Mouse (Mus musculus) CD4-positive, CD25-positive, alpha-beta regulatory T cell, adult 4 months (primary cell): ENCODE measurements at regions not wholly inside any gene's neighbourhood (a gene's known extent, or its start where the extent isn't known, plus 50 kb on each side); places are given as distances from the start of the nearest gene placed in this dataset.

Experiments
- ATAC-seq: one replicate; pipeline ENCODE4 v1.8.0; 2017

DNA sequence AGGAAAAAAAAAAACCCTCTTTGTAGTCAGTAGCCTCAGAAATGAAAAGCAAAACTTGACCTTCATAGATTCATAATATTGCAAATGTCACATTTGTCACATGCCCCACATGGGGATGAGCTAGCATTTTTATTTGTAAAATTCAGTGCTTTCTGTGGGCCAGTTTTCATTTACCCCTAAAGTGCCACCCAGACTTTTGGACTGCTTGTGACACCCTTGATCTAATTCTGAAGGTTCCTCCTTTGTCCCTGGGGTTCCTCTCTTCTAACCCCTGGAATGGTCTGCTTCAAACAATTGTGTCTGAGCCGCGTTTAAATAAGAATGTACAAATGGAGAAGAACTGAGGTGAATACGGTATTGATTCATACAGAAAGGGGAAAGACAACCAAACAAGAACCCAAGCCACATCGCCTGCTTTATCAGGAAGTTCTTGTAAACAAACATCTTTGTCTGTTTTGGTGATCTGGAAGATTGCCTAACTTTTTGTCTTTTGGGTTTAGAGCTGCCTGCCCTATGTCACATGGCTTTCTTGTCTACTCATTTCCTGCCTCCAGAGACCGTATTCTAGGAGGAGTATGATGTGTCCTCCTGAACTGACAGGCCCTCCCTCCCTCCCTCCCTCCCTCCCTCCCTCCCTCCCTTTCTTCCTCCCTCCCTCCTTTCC, 203.1 kb upstream of the Gm9833 start:
- peak; percentile 71 for ATAC-seq

DNA sequence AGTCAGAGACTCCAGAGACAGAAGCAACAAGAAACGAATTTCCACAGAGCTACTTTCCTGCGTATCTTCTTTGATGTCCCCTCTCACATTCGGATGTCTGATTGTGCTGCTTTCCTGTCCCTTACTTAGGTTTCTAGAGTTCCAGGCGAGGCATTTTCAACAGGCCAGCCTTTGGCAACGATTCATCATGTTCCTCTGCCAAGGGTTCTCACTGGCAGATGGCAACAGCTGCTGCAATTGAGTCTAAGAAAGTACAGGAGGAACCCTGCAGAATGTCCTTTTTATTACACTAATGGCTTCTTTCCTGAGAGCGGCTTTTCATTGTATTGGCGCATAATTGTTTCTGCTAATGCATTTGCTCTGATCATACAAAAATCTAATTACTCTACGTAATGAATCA, 202.3 kb upstream of the Gm9833 start:
- ATAC-seq, result no peak

DNA sequence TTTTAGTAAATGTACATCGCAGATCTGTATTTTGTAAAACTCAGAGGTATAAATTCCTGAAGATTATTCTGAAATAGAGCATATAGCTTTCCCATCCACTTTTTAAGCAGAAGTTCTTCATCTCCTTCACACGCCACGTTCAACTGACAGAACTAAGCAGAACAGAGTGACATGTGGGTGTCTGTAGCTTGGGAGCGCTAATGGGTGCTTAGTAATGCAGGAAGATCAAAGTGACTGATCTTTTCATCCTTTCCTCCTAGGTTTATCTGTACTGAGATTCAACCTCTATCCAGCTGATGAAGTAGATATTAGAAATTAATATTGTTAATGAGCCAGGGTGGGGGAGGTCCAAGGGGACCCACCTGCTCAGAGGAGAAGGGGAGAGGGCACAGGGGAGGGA, 201.8 kb upstream of the Gm9833 start:
- ATAC-seq, result no peak

DNA sequence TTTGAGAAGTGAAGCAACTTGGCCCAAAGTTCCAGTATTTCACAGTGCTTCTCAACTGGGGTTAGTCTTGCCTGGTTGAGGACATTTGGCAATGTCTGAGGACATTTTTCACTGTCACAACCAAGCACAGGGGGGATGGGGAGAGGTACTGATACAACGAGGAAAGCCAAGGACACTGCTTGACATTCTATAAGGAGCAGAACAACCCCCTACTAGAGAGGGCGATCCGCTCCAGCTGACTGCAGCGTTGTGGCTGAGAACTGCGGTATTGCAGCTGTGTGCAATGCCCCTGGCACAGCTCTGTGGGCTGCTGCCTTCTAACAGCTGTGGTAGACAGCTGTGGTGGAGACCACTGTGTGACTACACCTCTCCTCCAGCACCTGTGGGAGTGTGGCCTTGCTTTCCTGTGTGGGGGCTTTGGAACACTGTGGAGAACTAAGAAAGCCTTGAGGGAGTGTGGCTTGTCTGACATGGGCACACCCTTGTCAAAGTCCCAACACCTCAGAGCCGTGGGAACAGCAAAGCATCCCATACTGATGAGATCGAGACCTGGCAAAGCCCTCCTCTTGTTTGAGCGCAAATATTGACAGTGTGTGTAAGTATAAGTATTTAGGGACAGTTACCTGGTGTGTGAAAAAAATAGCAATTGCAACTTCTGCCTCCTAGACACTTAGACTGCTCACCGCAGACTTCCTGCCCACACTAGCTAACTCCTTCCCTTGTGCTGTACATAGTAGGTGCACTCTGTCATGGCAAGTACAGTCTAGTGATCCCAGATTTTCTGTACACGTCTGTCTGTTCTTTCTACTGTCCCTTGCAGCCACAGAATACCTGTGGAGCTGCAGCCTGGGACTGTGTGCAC, 200.9 kb upstream of the Gm9833 start:
- ATAC-seq, result peak; percentile 85

DNA sequence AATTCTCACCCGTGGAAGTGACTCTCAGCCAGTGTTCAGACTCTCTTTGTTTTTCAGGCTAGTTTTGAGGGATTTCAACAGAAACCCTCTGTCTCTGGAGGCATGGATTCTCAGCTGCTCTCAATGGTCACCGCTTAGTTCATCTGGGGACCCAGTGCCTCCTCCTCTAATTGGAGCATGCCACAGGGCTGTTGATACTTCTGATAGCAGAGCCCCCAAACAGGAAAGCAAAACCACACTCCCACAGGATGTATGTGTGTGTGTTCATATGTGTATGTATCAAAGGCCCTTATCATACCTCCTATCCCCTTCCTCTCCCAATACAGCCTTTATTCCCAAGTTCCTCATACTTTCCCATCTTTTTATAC, 200.3 kb upstream of the Gm9833 start:
- peak; percentile 52 for ATAC-seq

DNA sequence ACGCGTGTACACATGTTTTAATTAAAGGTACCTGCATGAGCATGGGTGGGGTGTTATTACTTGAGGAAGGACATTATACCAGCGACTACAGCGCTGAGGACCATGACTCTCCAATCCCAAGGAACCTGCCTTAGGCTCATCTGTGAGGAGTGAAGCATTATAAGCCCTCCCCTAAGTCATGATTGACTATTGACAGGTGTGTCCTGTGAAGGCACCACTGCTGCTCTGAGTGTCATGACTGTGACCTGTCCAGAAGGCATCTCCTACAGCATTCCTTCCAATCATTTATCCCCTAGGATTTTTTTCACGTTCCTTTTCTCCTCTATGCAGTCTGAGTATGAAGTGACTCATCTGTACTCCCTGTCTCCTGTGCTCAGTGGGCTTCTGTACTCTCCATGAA, 199.9 kb upstream of the Gm9833 start:
- no peak for ATAC-seq

DNA sequence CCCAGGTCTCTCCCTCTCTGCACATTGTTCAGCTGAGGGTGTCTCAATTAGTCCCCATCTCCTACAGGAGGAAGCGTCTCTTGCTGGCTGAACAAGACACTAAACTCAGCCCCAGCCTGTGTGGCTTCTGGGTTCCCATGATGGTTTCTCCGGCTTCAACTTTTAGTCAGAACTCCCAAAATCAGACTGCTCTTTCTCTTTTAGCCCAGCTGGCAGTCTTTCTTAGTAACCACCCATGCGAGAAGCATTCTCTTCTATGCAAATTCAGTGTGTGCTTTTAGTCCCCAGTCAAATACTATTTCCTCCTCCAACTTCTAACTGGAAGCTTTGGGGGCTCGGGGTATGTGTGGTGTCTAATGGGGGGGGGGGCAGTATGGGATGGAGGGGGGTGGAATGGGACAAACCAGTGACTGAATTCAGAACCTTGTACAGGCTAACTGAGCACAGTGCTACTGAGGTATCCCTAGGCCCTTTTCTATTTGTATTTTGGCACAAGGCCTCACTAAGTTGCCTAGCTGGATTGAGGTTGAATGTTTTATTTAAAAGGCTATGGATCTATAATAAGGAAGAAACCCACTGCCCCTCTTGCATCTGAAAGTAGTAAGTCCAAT, 194.9 kb upstream of the Gm9833 start:
- ATAC-seq, result no peak

DNA sequence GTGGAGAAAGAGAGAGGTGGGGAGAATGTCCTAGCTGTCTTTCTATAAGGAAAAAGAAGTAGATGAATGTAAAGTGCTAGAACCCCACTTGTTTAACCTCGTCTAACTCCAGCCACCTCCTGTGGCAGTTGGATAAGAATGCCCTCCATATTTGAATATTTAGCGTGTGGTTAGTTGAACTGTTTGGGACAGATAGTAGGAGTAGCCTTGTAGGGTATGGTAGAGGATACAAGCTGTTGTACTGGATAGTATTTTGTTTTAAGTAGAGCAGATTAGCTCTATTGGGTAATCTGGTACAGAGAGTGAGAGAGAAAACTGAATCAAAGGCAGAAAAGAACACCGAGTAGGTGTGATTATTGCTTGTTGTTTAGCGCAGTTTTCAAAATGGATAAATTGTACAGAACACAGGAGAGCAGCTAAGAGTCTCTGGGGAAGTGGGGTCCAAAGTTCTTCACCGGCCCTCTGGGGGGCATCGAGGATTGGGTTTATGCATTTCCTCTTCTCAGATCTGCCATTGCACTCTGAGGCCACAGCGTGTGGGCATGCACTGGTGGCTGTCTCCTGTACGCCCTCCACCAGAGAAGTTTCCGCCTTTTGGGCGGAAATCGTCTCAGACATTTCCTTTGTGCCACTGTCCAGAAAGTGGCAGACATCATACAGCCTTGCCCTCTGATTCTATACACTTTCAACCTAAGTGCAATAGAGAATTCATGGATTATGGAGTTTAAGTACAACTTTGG, 192.3 kb upstream of the Gm9833 start:
- peak; percentile 76 for ATAC-seq

DNA sequence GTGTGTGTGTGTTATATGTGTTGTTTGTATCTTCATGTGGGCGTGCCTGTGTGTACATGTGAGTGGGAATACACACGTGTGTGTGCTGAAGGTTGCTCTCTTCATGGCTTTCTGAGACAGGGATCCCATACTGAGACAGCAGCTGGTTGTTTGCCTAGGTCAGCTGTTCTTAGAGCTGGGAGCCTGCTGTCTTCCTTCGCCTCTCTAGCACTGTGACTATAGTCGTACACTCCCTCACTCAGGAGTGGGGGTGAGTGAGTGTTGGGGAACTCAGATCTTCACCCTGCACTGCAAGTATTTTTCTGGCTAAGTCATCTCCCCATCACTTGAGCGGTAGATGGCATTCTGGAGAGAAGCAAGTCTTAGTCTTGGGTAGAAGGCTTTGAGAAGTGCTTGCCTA, 191.6 kb upstream of the Gm9833 start:
- no peak for ATAC-seq

DNA sequence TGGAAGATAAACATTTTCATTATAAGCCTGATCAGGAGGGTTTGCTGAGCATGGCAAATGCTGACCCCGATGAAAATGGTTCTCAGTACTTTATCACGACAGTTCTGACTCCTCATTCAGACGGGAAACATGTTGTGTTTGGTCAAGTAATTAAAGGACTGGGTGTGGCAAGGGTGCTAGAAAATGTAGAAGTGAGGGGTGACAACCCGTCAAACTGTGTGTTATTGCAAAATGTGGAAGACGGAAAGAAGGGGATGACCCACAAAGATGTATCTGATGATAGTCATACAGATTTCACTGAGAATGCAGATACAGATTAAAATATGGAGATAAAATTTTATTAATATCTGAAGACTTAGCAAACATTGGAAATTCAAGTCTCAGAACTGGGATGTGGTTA, 186.2 kb upstream of the Gm9833 start:
- no peak for ATAC-seq

DNA sequence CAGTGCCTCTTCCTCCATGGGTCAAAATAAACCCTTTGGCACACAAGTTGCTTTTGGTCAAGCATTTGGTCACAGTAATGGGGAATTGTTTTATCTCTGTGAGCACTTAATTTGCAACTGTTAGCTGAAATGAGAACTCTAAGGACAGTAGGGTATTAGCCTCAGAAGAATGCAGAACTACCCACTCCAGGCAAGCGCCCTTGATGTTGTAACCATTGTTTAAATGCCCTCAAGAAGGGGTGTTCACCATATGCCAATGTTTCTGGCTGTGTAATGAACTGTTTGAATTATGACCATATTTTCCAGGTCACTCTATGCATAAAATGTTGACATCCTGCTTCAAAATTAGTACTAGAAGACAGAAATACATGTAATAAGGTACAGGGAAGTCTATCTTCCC, 174.6 kb upstream of the Gm9833 start:
- ATAC-seq, result no peak

DNA sequence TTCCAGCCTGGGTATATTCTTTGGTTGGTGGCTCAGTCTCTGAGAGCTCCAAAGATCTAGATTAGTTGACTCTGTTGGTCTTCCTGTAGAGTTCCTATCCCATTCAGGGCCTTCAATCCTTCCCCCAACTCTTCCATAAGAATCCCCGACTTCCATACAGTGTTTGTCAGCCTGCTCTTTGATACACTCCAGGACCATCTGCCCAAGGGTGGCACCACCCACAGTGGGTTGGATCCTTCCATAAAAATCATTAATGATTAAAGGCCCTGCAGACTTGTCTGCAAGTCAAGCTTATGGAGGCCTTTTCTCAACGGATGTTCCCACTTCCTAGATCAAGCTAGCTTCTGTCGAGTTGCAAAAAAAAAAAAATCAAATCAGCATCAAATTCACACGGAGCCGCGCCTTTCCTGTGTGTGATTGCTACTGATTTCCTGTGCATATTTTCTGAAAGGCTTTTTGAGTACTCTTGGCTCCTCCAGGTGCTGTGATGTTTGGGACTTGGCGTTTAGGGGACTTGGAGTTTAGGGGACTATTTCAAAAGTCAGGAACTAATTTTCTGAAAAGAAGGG, 171.3 kb upstream of the Gm9833 start:
- ATAC-seq, result peak; percentile 53

DNA sequence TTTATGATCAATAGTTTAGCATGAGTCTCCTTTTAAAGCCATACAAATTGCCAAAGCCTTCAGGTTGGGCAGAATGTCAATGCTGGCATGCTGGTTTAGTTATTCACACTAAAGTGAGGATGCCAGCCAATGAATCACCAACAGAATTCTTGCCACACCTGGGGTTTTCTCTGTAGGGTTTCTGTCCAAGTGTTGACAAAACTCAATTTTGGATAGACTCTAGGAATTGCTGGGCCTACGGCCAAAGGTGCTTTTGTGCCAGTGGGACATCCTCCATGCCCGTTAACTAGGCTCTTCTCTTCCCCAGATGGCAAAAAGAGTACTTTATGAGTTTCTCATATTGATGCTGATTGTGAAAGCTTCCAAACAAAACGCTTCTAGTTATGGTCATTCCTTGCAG, 167.6 kb upstream of the Gm9833 start:
- no peak for ATAC-seq

DNA sequence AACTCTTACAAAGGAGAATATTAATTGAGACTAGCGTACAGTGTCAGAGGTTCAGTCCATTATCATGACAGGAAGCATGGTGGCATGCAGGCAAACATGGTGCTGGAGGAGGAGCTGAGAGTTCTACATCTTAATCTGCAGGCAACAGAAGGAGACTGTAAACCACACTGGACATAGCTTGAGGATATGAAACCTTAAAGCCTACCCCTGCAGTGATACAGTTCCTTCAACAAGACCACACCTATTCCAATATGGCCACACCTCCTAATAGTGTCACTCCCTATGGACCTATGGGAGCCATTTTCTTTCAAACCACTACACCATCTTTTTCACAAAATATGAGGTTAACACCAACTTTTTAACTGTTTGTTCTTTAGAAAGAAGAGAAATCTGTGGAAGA, 166.2 kb upstream of the Gm9833 start:
- ATAC-seq, result no peak

DNA sequence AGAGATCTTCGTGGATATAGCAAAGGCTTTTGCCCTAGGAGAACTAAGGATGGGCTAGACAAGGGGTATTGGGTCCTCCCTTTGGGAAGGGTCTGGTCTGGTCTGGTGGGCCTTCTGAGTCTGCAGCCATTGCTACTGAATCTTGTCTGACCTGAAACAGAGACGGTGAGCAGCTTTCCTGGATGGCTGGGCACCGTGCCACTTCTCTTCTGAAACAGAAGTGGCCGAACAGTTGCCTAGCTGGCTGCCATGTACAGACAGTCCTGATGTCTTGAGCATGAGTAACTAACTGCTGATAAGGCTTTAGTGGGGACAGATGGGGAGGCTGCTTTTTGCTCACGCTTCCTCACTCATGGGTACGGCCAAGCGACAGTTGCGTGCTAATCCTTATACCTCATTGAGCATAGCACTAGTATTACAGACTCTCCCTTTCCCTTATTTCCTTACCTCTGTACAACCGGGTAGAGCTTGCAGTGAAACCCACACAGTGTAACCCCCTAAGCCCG, 165.3 kb upstream of the Gm9833 start:
- no peak for ATAC-seq

DNA sequence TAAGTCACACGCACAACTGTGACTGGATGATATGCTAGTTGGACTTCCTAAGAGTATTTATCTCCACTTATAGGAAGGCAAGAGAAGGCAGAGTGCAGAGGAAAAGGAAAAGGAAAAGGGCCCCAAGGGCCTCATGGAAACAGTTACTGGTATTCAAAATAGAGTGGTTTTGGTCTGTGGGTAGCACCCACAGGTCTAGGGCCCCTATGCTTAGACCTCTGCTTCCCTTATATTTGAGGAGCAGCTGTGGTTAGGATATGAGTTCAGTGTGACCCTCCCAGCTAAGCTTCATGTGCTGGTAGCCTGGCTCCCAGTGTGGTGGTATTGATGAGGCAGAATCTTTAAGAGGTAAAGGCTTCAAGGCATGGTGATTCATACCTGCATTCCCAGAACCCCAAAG, 163.3 kb upstream of the Gm9833 start:
- ATAC-seq, result no peak

DNA sequence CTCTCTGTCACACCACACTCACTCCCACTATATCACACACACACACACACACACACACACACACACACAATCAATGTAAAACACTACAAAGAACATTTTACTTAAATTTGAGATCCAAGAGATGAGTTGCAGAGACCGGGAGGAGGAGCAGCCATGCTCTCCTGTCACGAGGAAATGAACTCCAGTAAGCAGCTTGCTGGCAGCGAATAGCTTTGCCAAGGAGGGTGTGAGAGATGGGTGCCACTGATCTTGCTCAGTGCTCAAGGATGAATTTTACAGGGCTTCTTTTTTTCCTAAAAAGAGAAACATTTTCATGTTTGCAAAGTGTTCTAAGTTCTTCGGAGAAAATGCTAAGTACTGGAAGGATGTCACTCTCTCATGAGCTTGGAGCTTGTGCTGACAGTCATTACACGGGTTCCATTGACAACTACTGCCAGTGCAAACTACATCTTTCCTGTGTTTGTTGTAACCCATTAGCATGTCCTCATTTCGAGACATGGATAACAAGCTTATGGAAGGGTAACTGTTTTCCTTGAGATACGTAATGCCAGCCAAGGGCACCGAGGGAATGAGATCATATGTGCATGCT, 151.0 kb upstream of the Gm9833 start:
- no peak for ATAC-seq

DNA sequence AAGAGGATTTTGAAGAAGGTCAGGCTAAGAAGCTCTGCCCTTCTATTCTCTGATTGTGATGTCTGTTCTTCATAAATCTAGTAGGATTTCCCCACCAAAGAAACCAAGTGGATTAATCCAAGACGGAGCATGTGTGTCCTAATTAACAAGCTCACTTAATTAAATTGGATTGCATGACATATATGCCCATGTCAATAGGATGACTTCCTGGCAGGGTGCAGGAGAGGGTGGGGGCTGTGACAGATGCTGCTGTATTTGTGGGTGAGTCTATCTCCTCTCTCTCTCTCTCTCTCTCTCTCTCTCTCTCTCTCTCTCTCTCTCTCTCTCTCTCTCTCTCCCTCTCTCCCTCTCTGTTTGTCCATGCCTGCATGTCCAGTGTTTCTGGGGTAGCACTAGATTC, 149.3 kb upstream of the Gm9833 start:
- no peak for ATAC-seq

DNA sequence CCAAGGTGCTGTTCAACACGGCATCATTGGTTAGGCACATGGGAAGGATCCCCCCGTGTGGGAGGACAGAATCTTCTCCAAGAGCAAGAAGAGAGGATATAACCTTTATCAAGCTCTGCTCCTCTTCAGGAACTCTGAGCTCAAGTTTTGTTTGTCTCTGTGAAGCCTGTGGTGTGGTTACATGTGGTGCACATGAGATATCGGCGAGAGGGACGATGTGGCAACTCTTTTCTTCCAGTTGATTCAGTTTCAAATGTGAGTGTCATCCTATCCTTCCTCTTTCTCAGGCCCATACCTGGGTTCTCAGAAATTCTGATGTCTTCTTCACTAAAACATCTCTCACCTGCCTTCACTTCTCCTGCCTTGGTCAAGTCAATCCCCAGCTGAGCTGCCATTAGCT, 145.3 kb upstream of the Gm9833 start:
- no peak for ATAC-seq

DNA sequence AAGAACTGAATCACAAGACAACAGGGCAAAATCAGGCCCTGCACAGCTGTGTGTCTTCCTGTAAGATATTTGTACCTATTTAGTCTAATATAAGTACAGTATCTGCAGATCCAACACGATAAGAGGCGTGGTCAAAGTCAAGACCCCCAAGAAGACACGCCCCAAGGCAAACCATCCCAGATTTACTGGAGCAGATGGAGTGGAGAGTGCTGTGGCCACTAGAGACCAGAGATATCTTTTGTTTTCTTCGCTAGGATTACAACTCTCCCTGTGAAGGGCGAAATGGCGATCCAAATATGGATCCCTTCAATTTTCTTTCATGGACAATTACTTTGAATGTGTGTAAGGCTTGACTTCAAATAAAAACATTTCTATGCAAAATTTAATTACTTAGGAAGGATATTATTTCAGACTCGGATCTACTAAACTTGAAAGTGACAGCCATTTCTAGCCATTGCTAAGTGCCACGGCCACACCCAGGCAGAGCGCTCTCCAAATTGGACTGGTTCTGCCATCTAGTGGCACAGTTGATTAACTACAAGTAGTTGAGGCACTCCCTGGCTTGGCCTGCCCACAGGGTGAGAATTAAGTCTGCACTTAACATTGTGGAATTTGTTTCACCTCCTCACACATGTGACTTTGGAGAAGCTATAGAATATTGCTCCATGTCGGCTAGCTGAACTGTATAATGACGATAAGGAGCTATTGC, 140.4 kb upstream of the Gm9833 start:
- ATAC-seq, result peak; percentile 100

DNA sequence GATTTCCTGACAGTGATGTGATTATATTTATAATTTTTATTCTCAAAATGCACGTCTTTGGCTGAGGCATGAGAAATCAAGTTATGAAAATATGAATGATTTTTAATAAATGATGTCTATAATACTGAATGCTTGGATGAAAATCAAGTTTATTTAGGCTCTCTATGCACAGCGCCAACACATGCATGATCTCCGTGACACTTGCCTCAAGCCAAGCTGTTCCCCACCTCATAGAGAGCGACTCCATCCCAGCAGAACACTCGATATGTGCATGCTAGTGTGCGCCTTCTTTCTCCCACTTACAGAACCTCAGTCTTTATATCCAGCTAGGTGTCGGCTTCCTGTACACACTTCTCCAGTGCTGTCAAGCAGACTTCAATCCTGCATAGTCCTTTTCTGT, 139.8 kb upstream of the Gm9833 start:
- no peak for ATAC-seq

DNA sequence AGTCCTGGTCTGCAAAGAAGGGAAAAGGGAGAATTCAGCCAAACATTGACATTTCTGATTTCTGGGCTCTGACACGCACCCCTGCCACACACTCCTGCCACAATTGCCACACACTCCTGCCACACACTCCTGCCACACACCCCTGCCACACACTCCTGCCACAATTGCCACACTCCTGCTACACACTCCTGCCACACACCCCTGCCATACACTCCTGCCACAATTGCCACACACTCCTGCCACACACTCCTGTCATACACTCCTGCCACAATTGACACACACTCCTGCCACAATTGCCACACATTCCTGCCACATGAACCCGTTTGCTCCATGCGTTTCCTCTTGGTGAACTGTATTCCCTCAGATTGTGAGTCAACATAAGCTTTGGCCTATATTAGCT, 130.0 kb upstream of the Gm9833 start:
- ATAC-seq, result no peak
